Mouse (Mus musculus): Measurements from ENCODE around the gene Zdhhc19. TPM values are rescaled to one million over a fixed set of nuclear protein-coding genes. Genes with fewer than 3 reads are reported as not detected.

The Zdhhc19 gene
- polyA plus RNA-seq (2012; rRNA removed) = not detected in 2 replicates

DNA sequence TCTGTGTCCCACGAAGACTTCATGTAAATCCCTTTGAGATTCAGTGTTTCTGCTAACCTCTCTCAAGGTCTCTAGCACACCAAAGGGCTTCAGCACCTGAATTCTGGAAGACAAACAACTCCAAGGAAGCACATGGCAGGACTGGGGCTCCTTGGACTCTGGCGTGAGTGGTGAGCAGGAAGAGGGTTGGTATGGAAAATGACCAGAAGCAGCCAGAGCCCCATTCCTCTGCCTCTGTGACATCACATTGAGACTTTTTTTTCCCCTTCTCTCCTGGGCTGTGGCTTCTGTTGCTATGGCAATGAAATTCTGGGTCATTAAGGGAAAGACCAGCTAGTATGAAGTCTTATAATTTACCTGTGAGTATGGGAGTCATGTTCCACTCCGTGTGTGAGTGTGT, at the start of gene Zdhhc19:
TSS of gene Zdhhc19 (plus strand) at position 301 of the 400 bp plus-strand sequence.

DNA sequence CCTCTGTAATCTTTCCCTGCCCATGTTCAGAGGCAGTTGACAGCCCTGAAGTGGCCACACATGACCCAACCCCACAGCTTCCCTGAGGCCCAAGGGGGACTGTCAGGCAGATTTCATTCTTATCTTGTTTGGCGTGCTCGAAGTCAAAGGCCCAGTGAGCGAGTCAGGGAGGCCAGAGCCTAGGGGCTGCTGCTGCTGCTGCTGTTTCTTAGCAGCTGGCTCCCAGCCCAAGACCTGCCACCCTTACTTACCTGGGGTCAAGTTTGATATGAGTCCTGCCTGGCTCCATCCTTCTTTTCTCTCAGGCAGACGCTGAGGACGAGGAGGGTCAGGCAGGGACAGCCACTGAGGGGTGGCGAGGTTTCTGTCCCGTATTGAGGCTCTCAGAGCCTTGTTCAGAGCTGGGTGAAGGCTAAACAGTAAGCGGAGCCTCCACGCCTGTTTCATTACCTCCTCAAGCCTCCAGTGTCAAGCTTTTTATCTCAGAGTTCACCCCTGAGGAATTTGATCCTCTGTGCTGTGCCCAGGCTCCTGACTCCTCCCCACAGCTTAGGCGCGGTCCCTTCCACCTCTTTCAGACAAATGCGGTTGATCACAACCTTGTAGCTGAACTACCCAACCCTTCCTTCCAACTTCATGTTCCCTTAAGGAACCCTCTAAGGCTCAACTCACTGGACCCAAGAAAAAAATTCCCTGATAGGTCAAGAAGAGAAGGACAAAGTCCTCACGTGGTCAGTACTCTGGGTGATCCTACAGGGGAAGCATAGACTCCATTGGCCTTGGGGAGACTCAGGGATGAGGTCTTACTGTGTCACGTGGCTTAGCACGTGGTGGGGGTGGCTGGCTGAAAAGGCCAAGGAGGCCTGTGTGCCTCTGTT, 8.6 kb upstream of the Zdhhc19 start, which contains the start of gene Slc51a:
TSS of gene Slc51a (minus strand) at position 646 of the 878 bp plus-strand sequence.

DNA sequence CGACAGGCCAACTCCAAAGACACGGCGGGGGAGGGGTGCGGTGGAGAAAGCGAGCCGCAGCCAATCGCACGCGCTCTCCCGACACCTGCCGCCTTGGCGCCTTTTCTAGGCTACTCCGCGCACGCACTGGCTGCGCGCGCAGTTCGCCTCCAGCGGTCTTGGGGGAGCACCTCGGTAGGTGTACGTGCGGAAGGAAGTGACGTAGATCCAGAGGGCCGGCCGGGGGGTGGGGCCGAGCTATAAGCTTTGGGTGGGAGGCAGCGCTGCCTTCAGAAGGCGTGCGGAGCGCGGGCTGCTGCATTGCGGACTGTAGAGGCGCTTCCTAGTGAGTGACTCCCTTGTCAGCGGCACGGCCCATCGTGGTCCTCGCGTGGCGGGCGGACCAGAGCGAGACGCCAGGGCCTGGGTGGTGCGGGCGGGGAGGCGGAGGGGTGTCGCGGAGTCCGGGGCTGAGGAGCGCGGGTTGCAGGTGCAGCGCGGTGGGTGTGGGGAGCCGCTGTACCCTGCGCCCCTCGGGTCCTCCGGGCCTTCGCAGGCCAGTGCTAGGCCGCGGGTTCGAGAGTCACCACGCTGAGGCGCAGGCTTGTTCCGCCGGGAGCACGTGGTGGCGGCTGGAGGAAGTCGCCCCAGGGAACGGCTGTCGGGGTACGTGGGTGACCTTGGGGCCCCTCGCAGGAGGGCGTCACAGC, 112.8 kb downstream of the Zdhhc19 start, which contains the start of gene Tfrc:
TSS of gene Tfrc (plus strand) at position 209 of the 689 bp plus-strand sequence.

Other genes with a start within 250 kb of the Zdhhc19 start
- 19.1 and 20.0 TPM in 2 replicates for gene Fbxo45, start 249.1 kb upstream of the Zdhhc19 start, polyA plus RNA-seq (2012; rRNA removed)
- 13.8 and 20.1 TPM in 2 replicates for gene Wdr53, start 249.0 kb upstream of the Zdhhc19 start, polyA plus RNA-seq (2012; rRNA removed)
- not detected in 2 replicates for gene Smco1, start 224.8 kb upstream of the Zdhhc19 start, polyA plus RNA-seq (2012; rRNA removed)
- gene Rnf168, start 218.8 kb upstream of the Zdhhc19 start, polyA plus RNA-seq (2012; rRNA removed) = 25.1 and 35.4 TPM in 2 replicates
- gene Ubxn7, start 164.0 kb upstream of the Zdhhc19 start, polyA plus RNA-seq (2012; rRNA removed) = 17.5 and 29.2 TPM in 2 replicates
- gene Tm4sf19, start 95.8 kb upstream of the Zdhhc19 start, polyA plus RNA-seq (2012; rRNA removed) = 0.29 TPM in 1 of 2 replicates, not detected in the other
- 15.7 and 21.7 TPM in 2 replicates for gene Tctex1d2, start 76.6 kb upstream of the Zdhhc19 start, polyA plus RNA-seq (2012; rRNA removed)
- gene Pcyt1a, start 65.3 kb upstream of the Zdhhc19 start, polyA plus RNA-seq (2012; rRNA removed) = 26.1 and 36.6 TPM in 2 replicates
- gene Slc51a, start 8.4 kb upstream of the Zdhhc19 start, polyA plus RNA-seq (2012; rRNA removed) = 0.07 and 0.15 TPM in 2 replicates
- 51.7 and 78.3 TPM in 2 replicates for gene Tfrc, start 112.7 kb downstream of the Zdhhc19 start, polyA plus RNA-seq (2012; rRNA removed)
- 55.3 and 74.2 TPM in 2 replicates for gene Tnk2, start 147.6 kb downstream of the Zdhhc19 start, polyA plus RNA-seq (2012; rRNA removed)
- 0.28 and 0.36 TPM in 2 replicates for gene Muc4, start 239.6 kb downstream of the Zdhhc19 start, polyA plus RNA-seq (2012; rRNA removed)